Mouse (Mus musculus) kidney, adult 2 months (tissue): Measurements from ENCODE around the gene Rita1. TPM values are rescaled to one million over a fixed set of nuclear protein-coding genes. Genes with fewer than 3 reads are reported as not detected.

Source experiments
- DNase-seq: peaks from one replicate; pipeline ENCODE4 v3.0.0; 2021
- H3K27ac ChIP-seq: fragments of 200-500 bp; 2 replicates; pipeline ENCODE4 v1.5.1; 2012; ENCODE audit warnings: low read depth, low read length, control low read depth, inconsistent platforms; ENCODE audit not compliant: insufficient read depth
- H3K27me3 ChIP-seq: fragments of 200-500 bp; replicated peaks from 2 replicates; pipeline ENCODE4 v1.6.1; 2012; ENCODE audit warnings: mild to moderate bottlenecking, moderate library complexity, low read length, inconsistent platforms; ENCODE audit not compliant: control insufficient read depth, insufficient read depth
- H3K36me3 ChIP-seq: fragments of 200-500 bp; 2 replicates; pipeline ENCODE4 v1.6.1; 2012; ENCODE audit warnings: mild to moderate bottlenecking, moderate library complexity, low read length, inconsistent platforms; ENCODE audit not compliant: control insufficient read depth, insufficient read depth
- H3K4me1 ChIP-seq: fragments of 200-500 bp; 2 replicates; pipeline ENCODE4 v1.6.1; 2011; ENCODE audit warnings: low read length; ENCODE audit not compliant: control insufficient read depth, insufficient read depth
- H3K4me3 ChIP-seq: fragments of 200-500 bp; 2 replicates; pipeline ENCODE4 v1.5.1; 2011; ENCODE audit warnings: mild to moderate bottlenecking, low read depth, low read length, control low read depth; ENCODE audit not compliant: insufficient read depth
- CTCF ChIP-seq: fragments of 200-500 bp; conservative IDR thresholded peaks from 2 replicates; pipeline ENCODE4 v1.5.1; 2011; ENCODE audit warnings: low read depth, mild to moderate bottlenecking, control low read depth, low read length, moderate library complexity, mixed read lengths; ENCODE audit not compliant: insufficient read depth, insufficient read length
- POLR2A ChIP-seq: fragments of 200-500 bp; IDR thresholded peaks from one replicate; pipeline ENCODE4 v1.6.1; 2011; ENCODE audit warnings: low read depth, low read length, control low read depth
- WGBS: fragments of 180-500 bp; shearing (Covaris S2); methylation state at CpG from one replicate; pipeline ENCODE4 v1.1.7; 2018; 5-methylcytosine and 5-hydroxymethylcytosine counted together
- polyA plus RNA-seq: library from polyadenylated mRNA; depleted of rRNA; stranded (reverse); fragments of >200 nt; gene quantifications from 2 replicates; pipeline ENCODE4 v1.2.3, GENCODE M21; 2012

Gene Rita1
- polyA plus RNA-seq, 1 experiment: 25.2 TPM

GRCm38 (mm10) chr5:120579898-120580626 is 32.3 kb downstream of the Rita1 start:
- H3K4me3 ChIP-seq: no peak overlapping the region
- 56% methylated on average over 26 of the region's 26 CpGs for WGBS

DNA sequence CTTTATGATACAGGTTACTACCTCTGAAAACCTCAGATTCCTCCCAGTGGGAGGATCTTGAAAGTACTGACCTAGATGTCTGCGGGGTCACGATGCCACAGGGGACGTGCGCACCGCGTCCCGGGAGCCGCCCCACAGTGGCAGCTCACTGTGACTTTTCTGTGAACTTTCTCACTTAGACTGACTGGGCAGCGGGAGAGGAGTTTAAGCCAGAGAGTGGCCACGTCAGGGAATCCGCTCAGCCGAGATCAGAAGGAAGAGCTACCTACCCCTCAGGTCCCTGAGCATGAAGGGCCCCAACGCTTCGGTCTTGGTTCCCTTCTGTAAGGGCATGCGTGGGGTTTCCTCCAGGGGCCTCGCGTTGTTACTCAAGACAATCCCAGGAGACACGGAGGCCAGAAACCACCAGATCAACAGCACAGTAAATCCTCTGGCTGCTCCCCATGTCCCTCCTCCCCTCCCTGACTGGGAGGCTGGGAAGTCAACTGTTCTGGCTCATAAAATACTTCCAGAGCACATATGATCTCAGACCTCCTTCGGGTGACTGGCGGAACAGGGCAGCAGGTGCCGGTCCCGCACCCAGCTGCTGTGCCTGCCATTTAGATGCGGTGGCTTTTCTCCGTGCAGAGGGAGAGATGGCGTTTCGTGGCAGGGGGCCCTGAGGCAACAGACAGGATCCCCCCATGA is 33.0 kb downstream of the Rita1 start:
- DNase-seq: peak; percentile 85
- peaks cover 3% of the 10 kb centered on the region for H3K36me3 ChIP-seq
- peak overlapping the region; percentile 88 for H3K27ac ChIP-seq
- H3K4me1 ChIP-seq: peaks cover 48% of the 10 kb centered on the region
- no peaks in the 10 kb centered on the region for H3K27me3 ChIP-seq
- TF ChIP-seq POLR2A: no peak
- no peak overlapping the region for H3K4me3 ChIP-seq
- WGBS: 11% methylated on average over 26 of the region's 26 CpGs

More at GRCm38 (mm10) chr5:120579898-120580626, 32.3 kb downstream of the Rita1 start:
- DNase-seq: peak; percentile 60
- H3K4me1 ChIP-seq: peaks cover 52% of the 10 kb centered on the region
- H3K27me3 ChIP-seq: no peaks in the 10 kb centered on the region
- peaks cover 5% of the 10 kb centered on the region for H3K36me3 ChIP-seq
- peak overlapping the region; percentile 88 for H3K27ac ChIP-seq
- TF ChIP-seq CTCF (no peak), POLR2A (no peak)

DNA sequence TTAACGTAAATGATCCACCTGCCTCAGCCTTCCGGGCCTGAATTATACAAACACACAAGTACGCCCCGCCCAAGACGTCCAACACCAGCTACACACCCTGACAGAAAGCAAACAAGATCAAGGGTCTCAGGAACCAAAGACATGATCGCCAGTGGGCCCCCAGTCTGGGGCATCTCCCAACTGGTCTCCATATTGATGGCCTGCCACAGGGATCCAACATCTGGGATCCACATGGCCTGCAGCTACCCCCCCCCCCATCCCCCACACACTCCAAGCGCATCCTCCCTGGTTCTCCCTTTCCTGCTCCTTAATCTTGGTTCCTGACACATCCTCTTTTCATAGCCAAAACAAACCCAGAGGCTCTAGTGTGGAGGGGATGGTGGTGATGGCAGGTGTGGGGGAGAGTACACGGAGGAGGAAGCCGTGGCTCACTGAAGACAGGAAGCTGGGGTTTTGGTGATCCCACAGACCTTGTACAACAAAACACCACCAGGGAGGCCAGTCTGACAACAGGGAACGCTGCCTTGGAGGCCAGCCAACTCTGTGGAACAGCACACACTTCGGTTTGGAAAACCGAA is 33.8 kb downstream of the Rita1 start:
- H3K27ac ChIP-seq: no peak overlapping the region
- no peaks in the 10 kb centered on the region for H3K27me3 ChIP-seq
- no peak overlapping the region for H3K4me3 ChIP-seq
- 29% methylated on average over 12 of the region's 12 CpGs for WGBS
- TF ChIP-seq POLR2A: no peak
- no peak for TF ChIP-seq CTCF
- peak; percentile 83 for DNase-seq
- H3K4me1 ChIP-seq: peaks cover 48% of the 10 kb centered on the region
- H3K36me3 ChIP-seq: peaks cover 3% of the 10 kb centered on the region

DNA sequence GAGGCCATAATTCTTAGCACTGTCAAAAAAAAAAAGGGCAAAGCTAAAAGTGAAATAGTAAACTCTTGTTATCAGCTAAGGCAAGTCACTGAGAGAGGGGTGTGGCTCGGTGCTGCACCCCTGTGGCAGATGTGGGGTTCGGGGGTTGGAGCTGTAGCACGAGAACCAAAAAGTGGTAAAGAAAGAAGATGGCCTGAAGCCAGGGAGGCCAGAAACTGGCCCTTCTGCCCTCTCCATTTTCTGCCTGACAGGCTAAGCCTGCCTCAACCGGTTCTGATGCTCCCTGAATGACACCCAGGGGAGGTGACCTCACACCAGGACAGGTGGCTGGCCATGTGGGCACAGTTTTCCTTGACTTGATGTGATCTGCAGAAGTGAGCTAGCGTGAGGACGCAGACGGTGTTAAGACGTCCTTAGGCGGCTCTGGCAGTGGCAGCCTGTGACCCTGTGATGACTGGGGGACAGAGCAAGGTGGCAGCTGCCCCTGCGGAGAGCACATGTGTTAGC is 34.4 kb downstream of the Rita1 start:
- WGBS: 36% methylated on average over 10 of the region's 10 CpGs
- H3K36me3 ChIP-seq: no peaks in the 10 kb centered on the region; the same call in 1 of the 2 replicates
- DNase-seq: peak; percentile 76
- no peak overlapping the region for H3K4me3 ChIP-seq
- H3K4me1 ChIP-seq: peaks cover 48% of the 10 kb centered on the region
- H3K27ac ChIP-seq: no peak overlapping the region
- TF ChIP-seq CTCF: 0 out of 2 replicates have a peak, but pooled peaks have one; percentile 22
- no peak for TF ChIP-seq POLR2A
- no peaks in the 10 kb centered on the region for H3K27me3 ChIP-seq

DNA sequence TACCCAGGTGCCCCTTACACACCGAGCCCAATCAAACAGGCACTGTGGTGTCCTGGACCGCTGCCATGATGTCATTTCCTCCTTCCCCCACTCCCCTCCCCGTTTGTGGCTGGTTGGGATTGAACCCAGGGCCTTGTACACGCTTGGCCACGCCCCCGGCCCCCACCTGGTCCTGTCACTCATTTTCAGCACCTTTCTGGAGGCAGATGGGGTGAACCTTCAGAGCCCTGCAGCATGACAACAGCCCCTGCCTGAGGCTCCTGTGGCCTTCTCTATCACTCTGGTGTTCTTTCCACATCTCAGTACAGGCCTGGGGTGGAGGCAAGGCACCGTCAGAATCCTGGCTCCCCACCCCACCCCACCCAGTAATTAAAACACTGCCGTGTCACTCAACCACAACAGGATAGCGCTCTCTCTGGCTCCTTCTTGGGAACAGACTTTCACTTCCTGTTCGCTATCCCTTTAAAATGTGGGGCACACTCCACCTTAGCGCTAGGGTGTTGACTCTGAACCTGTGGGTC is 35.5 kb downstream of the Rita1 start:
- Histone ChIP-seq H3K27ac (no peak overlapping the region), H3K27me3 (no peaks in the 10 kb centered on the region), H3K36me3 (no peaks in the 10 kb centered on the region; the same call in 1 of the 2 replicates), H3K4me1 (peaks cover 49% of the 10 kb centered on the region), H3K4me3 (no peak overlapping the region)
- WGBS: 56% methylated on average over 11 of the region's 11 CpGs
- TF ChIP-seq CTCF (no peak), POLR2A (no peak)
- no peak for DNase-seq

DNA sequence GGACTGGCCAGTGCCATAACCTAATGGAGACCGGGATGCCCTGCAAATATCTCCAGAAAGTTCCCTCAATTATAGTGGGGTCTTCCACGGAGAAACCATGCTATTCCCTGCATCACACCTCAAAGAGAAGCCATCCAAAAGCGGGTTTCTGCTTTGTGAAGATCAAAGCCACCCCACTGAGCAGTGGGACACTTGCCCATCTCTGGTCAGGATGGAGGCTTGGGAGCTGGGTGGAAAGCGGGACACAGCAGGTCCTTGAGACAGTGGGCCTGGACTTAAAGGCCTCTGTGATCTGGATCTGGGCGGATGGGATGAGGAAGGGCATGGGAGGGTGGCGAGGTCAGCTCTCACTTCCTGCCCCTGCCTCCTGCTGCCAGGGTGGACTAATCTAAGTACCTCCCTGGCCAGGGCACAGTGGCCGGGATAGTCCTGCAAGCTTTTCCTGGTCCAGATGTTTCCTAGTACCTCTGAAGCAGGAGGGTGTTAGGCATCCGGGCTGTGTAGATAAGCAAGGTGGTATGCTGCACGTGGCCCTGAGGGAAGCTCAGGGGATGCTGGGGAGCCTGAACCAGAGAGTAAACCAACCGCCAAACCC is 37.8 kb downstream of the Rita1 start:
- Histone ChIP-seq H3K36me3 (no peaks in the 10 kb centered on the region), H3K27me3 (no peaks in the 10 kb centered on the region), H3K4me1 (peaks cover 53% of the 10 kb centered on the region), H3K27ac (no peak overlapping the region), H3K4me3 (no peak overlapping the region)
- WGBS: 61% methylated on average over 10 of the region's 10 CpGs
- no peak for DNase-seq
- no peak for TF ChIP-seq POLR2A
- no peak for TF ChIP-seq CTCF
